Mouse (Mus musculus) testis, postnatal 14 days (tissue): ENCODE measurements around the gene Olfr1170.

Experiments
- DNase-seq: peaks from one replicate; pipeline ENCODE4 v3.0.0; 2021; ENCODE audit warnings: low spot score

Olfr1170 gene

GRCm38 (mm10) chr2:88228234-88228633 is at the start of gene Olfr1170:
Olfr1170 (minus strand) TSS chr2:88228334.
- DNase-seq: no peak

GRCm38 (mm10) chr2:88220784-88221183 is 7.3 kb downstream of the Olfr1170 start:
- DNase-seq: no peak

DNA sequence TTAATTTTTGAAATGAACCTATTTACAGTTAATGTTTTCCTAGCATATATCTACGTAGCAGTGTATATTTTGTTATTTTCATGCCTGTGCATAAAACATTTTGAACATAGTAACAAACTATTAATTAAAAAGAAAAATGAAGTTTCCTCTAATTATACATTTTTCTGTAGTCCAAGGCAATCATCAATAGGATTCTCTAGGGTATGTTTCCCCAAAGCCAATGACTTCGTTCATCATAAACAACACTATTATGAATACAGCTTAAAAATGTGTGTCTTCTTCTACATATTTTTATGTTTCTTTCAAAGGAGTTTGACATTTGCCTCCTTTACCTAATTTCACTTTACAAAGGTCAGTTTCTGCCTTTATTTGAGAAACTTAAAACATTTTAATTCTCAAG is 46.6 kb downstream of the Olfr1170 start, which contains the start of gene Olfr1168:
Gene Olfr1168 (plus strand): TSS at position 301 of the 400 bp plus-strand sequence.
- DNase-seq: no peak
